Mouse (Mus musculus): Measurements from ENCODE around the gene Mamstr. TPM values are rescaled to one million over a fixed set of nuclear protein-coding genes. Genes with fewer than 3 reads are reported as not detected.
A peak's percentile ranks its signal among the peaks of the same experiment; 100 is the strongest.

The Mamstr gene
- polyA plus RNA-seq, 1 experiment from 2014 or later = 2.8 TPM

GRCm38 (mm10) chr7:45689800-45690199 is 50.0 kb downstream of the Mamstr start:
- Histone ChIP-seq H3K4me2 (ENCODE audit: low read depth, severe bottlenecking) (no peak overlapping the region), H3K27ac (replicated peaks; ENCODE audit: low read depth, low read length) (no peak overlapping the region), H3K9me3 (ENCODE audit: control insufficient read depth, low read length) (no peaks in the 10 kb centered on the region), H3K36me3 (ENCODE audit: control insufficient read depth, insufficient read depth, low read length) (no peaks in the 10 kb centered on the region), H3K27me3 (ENCODE audit: control insufficient read depth, insufficient read depth, low read length) (no peaks in the 10 kb centered on the region), H3K9ac (ENCODE audit: low read length) (no peak overlapping the region), H3K4me1 (ENCODE audit: control insufficient read depth, insufficient read depth, low read length) (peaks cover 5% of the 10 kb centered on the region), H3K4me3 (ENCODE audit: low read depth, low read length) (no peak overlapping the region)
- ATAC-seq (ENCODE audit: insufficient number of reproducible peaks, low FRiP score, low TSS enrichment, low read depth) (no peak), DNase-seq (ENCODE audit: low spot score) (no peak)
- WGBS = 78% methylated on average over 11 of the region's 11 CpGs

- Histone ChIP-seq H3K4me2 (ENCODE audit: low read depth, severe bottlenecking) (no peak overlapping the region), H3K4me3 (ENCODE audit: low read depth, low read length) (no peak overlapping the region), H3K27ac (replicated peaks; ENCODE audit: low read depth, low read length) (no peak overlapping the region), H3K9ac (ENCODE audit: low read length) (no peak overlapping the region), H3K36me3 (ENCODE audit: control insufficient read depth, insufficient read depth, low read length) (no peaks in the 10 kb centered on the region), H3K9me3 (ENCODE audit: control insufficient read depth, low read length) (no peaks in the 10 kb centered on the region), H3K4me1 (ENCODE audit: control insufficient read depth, insufficient read depth, low read length) (no peaks in the 10 kb centered on the region), H3K27me3 (ENCODE audit: control insufficient read depth, insufficient read depth, low read length) (no peaks in the 10 kb centered on the region)
- no peak for ATAC-seq (ENCODE audit: insufficient number of reproducible peaks, low FRiP score, low TSS enrichment, low read depth)
- 77% methylated on average over 2 of the region's 2 CpGs for WGBS
- DNase-seq (ENCODE audit: low spot score) = no peak
Observed at GRCm38 (mm10) chr7:45692364-45692763, 52.6 kb downstream of the Mamstr start.

GRCm38 (mm10) chr7:45693921-45694591 is 54.3 kb downstream of the Mamstr start, which contains the start of gene Sec1:
Sec1 (minus strand) TSS chr7:45694402.
- Histone ChIP-seq H3K4me2 (ENCODE audit: low read depth, severe bottlenecking) (no peak within 1 kb of the TSS), H3K36me3 (ENCODE audit: control insufficient read depth, insufficient read depth, low read length) (no peaks in the 10 kb centered on the region), H3K9ac (ENCODE audit: low read length) (no peak within 1 kb of the TSS), H3K9me3 (ENCODE audit: control insufficient read depth, low read length) (no peaks in the 10 kb centered on the region), H3K27ac (replicated peaks; ENCODE audit: low read depth, low read length) (no peak within 1 kb of the TSS; the same call in 1 of the 2 replicates), H3K4me3 (ENCODE audit: low read depth, low read length) (no peak within 1 kb of the TSS), H3K4me1 (ENCODE audit: control insufficient read depth, insufficient read depth, low read length) (no peaks in the 10 kb centered on the region), H3K27me3 (ENCODE audit: control insufficient read depth, insufficient read depth, low read length) (peaks cover 9% of the 10 kb centered on the region)
- DNase-seq (ENCODE audit: low spot score) (no peak), ATAC-seq (ENCODE audit: insufficient number of reproducible peaks, low FRiP score, low TSS enrichment, low read depth) (no peak)
- 88% methylated on average over 50 of the region's 50 CpGs for WGBS

- Histone ChIP-seq H3K4me3 (ENCODE audit: low read depth, low read length) (no peak overlapping the region), H3K9ac (ENCODE audit: low read length) (no peak overlapping the region), H3K4me1 (ENCODE audit: control insufficient read depth, insufficient read depth, low read length) (peaks cover 2% of the 10 kb centered on the region; the same call in 1 of the 2 replicates), H3K36me3 (ENCODE audit: control insufficient read depth, insufficient read depth, low read length) (no peaks in the 10 kb centered on the region), H3K27ac (replicated peaks; ENCODE audit: low read depth, low read length) (no peak overlapping the region; the same call in 1 of the 2 replicates), H3K27me3 (ENCODE audit: control insufficient read depth, insufficient read depth, low read length) (peaks cover 19% of the 10 kb centered on the region), H3K4me2 (ENCODE audit: low read depth, severe bottlenecking) (no peak overlapping the region), H3K9me3 (ENCODE audit: control insufficient read depth, low read length) (no peaks in the 10 kb centered on the region)
- 0 out of 2 replicates have a peak, but pooled peaks have one; percentile 14 for ATAC-seq (ENCODE audit: insufficient number of reproducible peaks, low FRiP score, low TSS enrichment, low read depth)
- DNase-seq (ENCODE audit: low spot score) = peak; percentile 43
- 6% methylated on average over 6 of the region's 6 CpGs for WGBS
Observed at GRCm38 (mm10) chr7:45695098-45695497, 55.3 kb downstream of the Mamstr start.

Other genes starting within 250 kb of the Mamstr start
- gene Snrnp70, start 244.2 kb upstream of the Mamstr start, polyA plus RNA-seq (2014; fragmentation: Nextera tagmentation; extraction: Ambion mirVana) = 87.5 and 93.0 TPM in 2 replicates
- not detected in 2 replicates for gene Kcna7, start 234.3 kb upstream of the Mamstr start, polyA plus RNA-seq (2014; fragmentation: Nextera tagmentation; extraction: Ambion mirVana)
- gene Ntf5, start 226.3 kb upstream of the Mamstr start, polyA plus RNA-seq (2014; fragmentation: Nextera tagmentation; extraction: Ambion mirVana) = 3.8 and 4.1 TPM in 2 replicates
- gene Lhb, start 219.2 kb upstream of the Mamstr start, polyA plus RNA-seq (2014; fragmentation: Nextera tagmentation; extraction: Ambion mirVana) = not detected in 2 replicates
- gene Gys1, start 205.1 kb upstream of the Mamstr start, polyA plus RNA-seq (2014; fragmentation: Nextera tagmentation; extraction: Ambion mirVana) = 39.1 and 41.8 TPM in 2 replicates
- 184 and 187 TPM in 2 replicates for gene Ruvbl2, start 201.9 kb upstream of the Mamstr start, polyA plus RNA-seq (2014; fragmentation: Nextera tagmentation; extraction: Ambion mirVana)
- gene Ftl1, start 180.1 kb upstream of the Mamstr start, polyA plus RNA-seq (2014; fragmentation: Nextera tagmentation; extraction: Ambion mirVana) = 4,688 and 5,046 TPM in 2 replicates
- 186 and 191 TPM in 2 replicates for gene Bax, start 173.1 kb upstream of the Mamstr start, polyA plus RNA-seq (2014; fragmentation: Nextera tagmentation; extraction: Ambion mirVana)
- 1.1 and 1.5 TPM in 2 replicates for gene Tulp2, start 158.1 kb upstream of the Mamstr start, polyA plus RNA-seq (2014; fragmentation: Nextera tagmentation; extraction: Ambion mirVana)
- not detected in 2 replicates for gene Gm45808, start 153.2 kb upstream of the Mamstr start, polyA plus RNA-seq (2014; fragmentation: Nextera tagmentation; extraction: Ambion mirVana)
- 3.3 and 4.3 TPM in 2 replicates for gene Dhdh, start 151.2 kb upstream of the Mamstr start, polyA plus RNA-seq (2014; fragmentation: Nextera tagmentation; extraction: Ambion mirVana)
- gene Nucb1, start 129.6 kb upstream of the Mamstr start, polyA plus RNA-seq (2014; fragmentation: Nextera tagmentation; extraction: Ambion mirVana) = 116 and 122 TPM in 2 replicates
- 19.5 and 21.9 TPM in 2 replicates for gene Ppp1r15a, start 113.7 kb upstream of the Mamstr start, polyA plus RNA-seq (2014; fragmentation: Nextera tagmentation; extraction: Ambion mirVana)
- 0.52 and 0.64 TPM in 2 replicates for gene Plekha4, start 113.6 kb upstream of the Mamstr start, polyA plus RNA-seq (2014; fragmentation: Nextera tagmentation; extraction: Ambion mirVana)
- gene Hsd17b14, start 85.1 kb upstream of the Mamstr start, polyA plus RNA-seq (2014; fragmentation: Nextera tagmentation; extraction: Ambion mirVana) = 0.58 and 1.0 TPM in 2 replicates
- 50.7 and 54.2 TPM in 2 replicates for gene Bcat2, start 69.8 kb upstream of the Mamstr start, polyA plus RNA-seq (2014; fragmentation: Nextera tagmentation; extraction: Ambion mirVana)
- not detected in 2 replicates for gene Fgf21, start 24.5 kb upstream of the Mamstr start, polyA plus RNA-seq (2014; fragmentation: Nextera tagmentation; extraction: Ambion mirVana)
- gene Fut1, start 22.7 kb upstream of the Mamstr start, polyA plus RNA-seq (2014; fragmentation: Nextera tagmentation; extraction: Ambion mirVana) = 0.07 TPM in 1 of 2 replicates, not detected in the other
- gene Izumo1, start 18.2 kb upstream of the Mamstr start, polyA plus RNA-seq (2014; fragmentation: Nextera tagmentation; extraction: Ambion mirVana) = not detected in 2 replicates
- 5.8 and 6.4 TPM in 2 replicates for gene Rasip1, start 12.5 kb upstream of the Mamstr start, polyA plus RNA-seq (2014; fragmentation: Nextera tagmentation; extraction: Ambion mirVana)
- gene Fut2, start 26.4 kb downstream of the Mamstr start, polyA plus RNA-seq (2014; fragmentation: Nextera tagmentation; extraction: Ambion mirVana) = 0.12 and 0.28 TPM in 2 replicates
- 0.24 and 0.44 TPM in 2 replicates for gene Ntn5, start 44.0 kb downstream of the Mamstr start, polyA plus RNA-seq (2014; fragmentation: Nextera tagmentation; extraction: Ambion mirVana)
- gene Sec1, start 54.4 kb downstream of the Mamstr start, polyA plus RNA-seq (2014; fragmentation: Nextera tagmentation; extraction: Ambion mirVana) = 0.11 and 0.37 TPM in 2 replicates
- 5.1 and 5.5 TPM in 2 replicates for gene Car11, start 59.9 kb downstream of the Mamstr start, polyA plus RNA-seq (2014; fragmentation: Nextera tagmentation; extraction: Ambion mirVana)
- 4.2 and 4.9 TPM in 2 replicates for gene Dbp, start 65.1 kb downstream of the Mamstr start, polyA plus RNA-seq (2014; fragmentation: Nextera tagmentation; extraction: Ambion mirVana)
- 1,181 and 1,244 TPM in 2 replicates for gene Rpl18, start 75.5 kb downstream of the Mamstr start, polyA plus RNA-seq (2014; fragmentation: Nextera tagmentation; extraction: Ambion mirVana)
- gene Sphk2, start 78.0 kb downstream of the Mamstr start, polyA plus RNA-seq (2014; fragmentation: Nextera tagmentation; extraction: Ambion mirVana) = 28.4 and 28.5 TPM in 2 replicates
- 0.65 and 0.82 TPM in 2 replicates for gene Fam83e, start 81.2 kb downstream of the Mamstr start, polyA plus RNA-seq (2014; fragmentation: Nextera tagmentation; extraction: Ambion mirVana)
- gene Spaca4, start 85.8 kb downstream of the Mamstr start, polyA plus RNA-seq (2014; fragmentation: Nextera tagmentation; extraction: Ambion mirVana) = not detected in 2 replicates
- gene Lmtk3, start 143.8 kb downstream of the Mamstr start, polyA plus RNA-seq (2014; fragmentation: Nextera tagmentation; extraction: Ambion mirVana) = 3.6 and 4.6 TPM in 2 replicates
- gene Sult2b1, start 144.7 kb downstream of the Mamstr start, polyA plus RNA-seq (2014; fragmentation: Nextera tagmentation; extraction: Ambion mirVana) = 0.77 and 3.2 TPM in 2 replicates
- gene Cyth2, start 174.6 kb downstream of the Mamstr start, polyA plus RNA-seq (2014; fragmentation: Nextera tagmentation; extraction: Ambion mirVana) = 176 TPM in 2 replicates
- gene Kcnj14, start 184.8 kb downstream of the Mamstr start, polyA plus RNA-seq (2014; fragmentation: Nextera tagmentation; extraction: Ambion mirVana) = 1.4 and 1.5 TPM in 2 replicates
- gene Grwd1, start 191.0 kb downstream of the Mamstr start, polyA plus RNA-seq (2014; fragmentation: Nextera tagmentation; extraction: Ambion mirVana) = 90.6 and 94.3 TPM in 2 replicates
- 72.7 and 97.1 TPM in 2 replicates for gene Kdelr1, start 232.8 kb downstream of the Mamstr start, polyA plus RNA-seq (2014; fragmentation: Nextera tagmentation; extraction: Ambion mirVana)
- 0.07 TPM in 1 of 2 replicates, not detected in the other for gene Grin2d, start 238.4 kb downstream of the Mamstr start, polyA plus RNA-seq (2014; fragmentation: Nextera tagmentation; extraction: Ambion mirVana)